Mouse (Mus musculus) megakaryocyte-erythroid progenitor cell, adult 5-6 weeks (primary cell): ENCODE measurements at regions not wholly inside any gene's neighbourhood (a gene's known extent, or its start where the extent isn't known, plus 50 kb on each side); places are given as distances from the start of the nearest gene placed in this dataset.

Source experiments
- ATAC-seq: replicated peaks from 2 replicates; pipeline ENCODE4 v1.8.0; 2016; ENCODE audit warnings: mild to moderate bottlenecking, inconsistent platforms; ENCODE audit not compliant: severe bottlenecking, poor library complexity, low FRiP score, low TSS enrichment

- ATAC-seq = no peak
Observed at GRCm38 (mm10) chr3:131795108-131796005, 230.8 kb downstream of the Papss1 start.

GRCm38 (mm10) chr3:131799774-131800173 is 235.2 kb downstream of the Papss1 start:
- ATAC-seq = no peak

- ATAC-seq = no peak
Observed at GRCm38 (mm10) chr3:131801551-131801950, 237.0 kb downstream of the Papss1 start.

DNA sequence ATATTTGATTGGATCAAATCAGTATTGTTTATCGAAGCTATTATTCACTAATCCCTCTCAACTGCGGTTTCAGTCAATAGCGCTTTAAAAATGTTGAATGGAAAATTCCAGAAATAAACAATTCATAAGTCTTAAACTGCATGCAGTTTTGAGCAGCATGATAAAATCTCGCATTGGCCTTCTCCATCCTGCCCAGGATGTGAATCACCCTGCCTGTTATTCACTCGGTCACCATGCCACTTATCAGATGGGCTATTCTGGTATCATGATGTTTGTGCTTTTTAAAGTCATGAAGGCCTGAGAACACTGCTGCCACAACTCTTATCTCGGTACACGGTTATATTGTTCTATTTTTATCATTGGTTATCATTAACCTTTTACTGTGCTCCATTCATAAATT is 238.3 kb downstream of the Papss1 start:
- ATAC-seq = no peak

DNA sequence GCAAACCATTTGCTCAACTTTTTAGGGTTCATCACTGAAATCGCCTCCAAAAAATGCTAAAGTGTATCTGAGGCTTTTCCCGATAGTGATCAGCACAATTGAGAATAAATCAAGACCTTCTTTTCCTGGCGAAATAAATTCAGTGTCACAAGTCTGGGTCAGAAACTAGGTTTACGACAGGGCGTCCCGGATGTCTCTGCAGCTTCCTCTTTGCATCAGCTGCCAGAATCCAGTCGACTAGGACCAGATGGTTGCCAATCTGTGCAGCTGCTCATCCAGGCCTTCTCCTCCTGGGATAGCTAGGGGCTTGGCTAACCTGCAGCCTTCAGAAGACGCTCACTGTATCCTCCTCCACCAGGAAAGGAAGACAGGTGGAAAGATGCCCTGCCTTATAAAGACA is 243.6 kb downstream of the Papss1 start:
- no peak for ATAC-seq

GRCm38 (mm10) chr3:131812968-131813367 is 248.4 kb downstream of the Papss1 start:
- ATAC-seq = no peak

- no peak for ATAC-seq
Observed at GRCm38 (mm10) chr3:131818806-131819205, 254.2 kb downstream of the Papss1 start.

DNA sequence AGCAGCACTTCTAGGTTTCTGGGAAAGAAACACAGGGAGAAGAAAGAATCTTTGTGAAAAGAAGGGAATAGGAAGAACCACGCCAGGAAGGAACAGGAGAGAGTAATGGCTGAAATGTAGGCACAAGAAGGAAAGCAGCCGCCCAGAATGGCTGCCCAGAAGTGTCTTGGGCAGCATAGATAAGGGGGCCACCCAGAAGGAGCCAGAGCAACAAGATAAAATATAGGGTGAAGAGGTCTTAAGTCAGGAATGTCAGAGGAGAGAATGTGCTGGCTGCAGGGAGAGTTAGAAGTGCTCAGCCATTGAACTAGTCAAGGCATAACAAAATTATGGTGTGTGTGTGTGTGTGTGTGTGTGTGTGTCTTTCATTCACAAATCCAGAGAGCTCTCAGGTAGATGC is 227.7 kb upstream of the Dkk2 start:
- ATAC-seq = no peak

- ATAC-seq = no peak
Observed at GRCm38 (mm10) chr3:131859083-131859482, 226.0 kb upstream of the Dkk2 start.

- ATAC-seq = no peak
Observed at GRCm38 (mm10) chr3:131865106-131865505, 220.0 kb upstream of the Dkk2 start.

DNA sequence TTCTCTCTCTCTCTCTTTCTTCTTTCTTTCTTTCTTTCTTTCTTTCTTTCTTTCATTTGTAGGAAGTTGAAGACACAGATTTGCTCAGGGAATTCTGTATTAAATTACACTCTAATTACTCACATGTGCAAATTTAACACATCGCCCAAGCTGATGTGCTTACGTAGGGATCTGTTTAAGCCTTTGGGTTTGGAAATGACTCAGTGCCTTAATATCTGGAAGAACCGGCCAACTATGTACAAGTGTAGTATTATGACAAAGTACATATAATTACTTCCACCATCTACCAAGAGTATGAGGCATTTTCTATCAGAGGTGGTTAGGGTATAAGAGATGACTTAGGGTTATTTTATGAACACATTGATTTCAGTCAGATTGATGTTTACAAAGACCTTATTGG is 217.8 kb upstream of the Dkk2 start:
- ATAC-seq = no peak

DNA sequence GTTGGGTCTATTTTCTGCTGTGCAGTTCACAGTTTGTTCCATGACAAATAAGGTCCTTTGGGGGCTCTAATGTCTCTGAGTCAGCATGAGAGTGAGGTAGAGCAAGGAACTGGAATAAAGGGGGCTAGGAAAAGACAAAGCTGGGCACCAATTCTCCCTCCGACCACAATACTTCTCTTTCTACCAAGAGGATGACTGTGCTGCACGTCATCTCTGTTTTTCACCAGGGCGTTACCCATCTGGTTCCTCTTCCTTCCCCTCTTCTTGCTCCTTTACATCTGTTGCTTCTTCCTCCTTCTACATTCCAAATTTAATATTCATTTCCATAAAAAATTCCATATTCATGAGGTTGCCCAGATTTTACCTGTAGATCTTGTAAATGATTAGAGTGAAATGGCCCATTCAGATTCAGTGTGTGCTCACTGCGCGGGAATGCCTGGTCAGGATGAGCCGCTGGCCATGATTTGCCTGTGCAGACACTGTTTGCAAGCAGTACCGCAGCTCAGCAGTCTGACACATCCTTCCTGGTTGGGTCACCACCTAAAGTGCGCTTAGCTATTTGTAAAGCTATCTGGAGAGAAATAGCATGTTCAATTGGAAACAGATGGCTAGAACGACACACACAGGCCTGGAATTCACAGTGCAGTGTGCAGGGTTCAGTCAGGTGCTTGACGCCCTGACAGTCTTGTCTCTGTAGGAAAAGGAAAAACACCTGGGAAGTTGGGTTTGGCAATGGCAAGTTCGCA is 216.7 kb upstream of the Dkk2 start:
- no peak for ATAC-seq

DNA sequence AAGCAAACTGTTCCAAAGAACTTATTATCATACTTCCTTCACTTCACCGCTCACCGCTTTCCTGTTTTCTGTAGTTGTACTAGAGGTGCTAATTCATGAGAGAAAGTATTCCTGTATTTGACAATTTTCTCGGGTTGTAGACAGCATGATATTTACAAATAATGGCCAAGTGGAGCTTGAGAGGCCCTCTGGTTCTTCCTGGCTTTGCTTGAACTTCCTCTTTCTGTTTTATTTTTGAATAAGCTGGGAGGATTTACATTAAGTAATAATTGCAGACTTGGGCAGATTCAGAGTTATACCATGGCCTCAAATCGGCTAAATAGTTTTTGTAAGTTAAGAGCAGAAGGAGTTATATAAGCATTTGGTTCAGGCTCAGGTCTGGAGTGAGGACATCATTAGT is 215.8 kb upstream of the Dkk2 start:
- no peak for ATAC-seq

DNA sequence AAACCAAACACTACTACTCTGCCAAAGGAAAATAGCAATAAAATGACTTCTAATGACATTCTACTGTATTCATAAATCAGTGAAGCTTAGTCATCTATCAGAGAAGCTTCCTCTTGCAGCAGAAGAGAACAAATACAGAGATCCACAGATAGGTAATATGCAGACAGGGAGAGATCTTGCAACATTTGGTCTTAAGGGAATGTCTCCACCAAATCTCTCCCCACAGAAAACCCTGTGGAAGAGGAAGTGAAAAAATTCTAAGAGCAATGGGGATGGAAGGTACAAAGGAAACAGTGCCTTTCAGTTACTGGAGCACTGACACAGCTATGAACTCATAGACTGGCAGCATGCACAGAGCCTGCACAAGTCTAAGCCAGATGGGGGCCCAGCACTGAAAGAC is 202.4 kb upstream of the Dkk2 start:
- ATAC-seq = no peak

- ATAC-seq = no peak
Observed at GRCm38 (mm10) chr3:131886470-131886869, 198.6 kb upstream of the Dkk2 start.

DNA sequence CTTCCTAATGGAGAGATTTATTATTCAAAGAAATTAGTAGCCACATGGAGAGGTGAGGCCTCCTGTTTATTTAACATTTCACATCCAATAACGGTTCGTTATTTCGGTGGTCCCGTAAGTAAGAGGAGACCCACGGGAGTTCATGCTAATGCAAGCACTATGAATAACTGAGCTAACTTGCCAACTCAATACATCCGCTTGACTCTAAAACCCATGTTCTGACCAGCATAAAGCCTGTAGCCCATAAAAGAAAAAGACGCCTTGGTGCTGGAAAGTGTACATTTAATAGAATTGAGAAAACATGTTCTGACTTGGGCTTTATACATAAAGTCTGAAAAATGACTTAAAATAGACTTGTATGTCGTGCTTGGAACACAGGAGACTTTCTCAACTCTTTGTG is 198.1 kb upstream of the Dkk2 start:
- no peak for ATAC-seq

- no peak for ATAC-seq
Observed at GRCm38 (mm10) chr3:131887670-131888069, 197.4 kb upstream of the Dkk2 start.

DNA sequence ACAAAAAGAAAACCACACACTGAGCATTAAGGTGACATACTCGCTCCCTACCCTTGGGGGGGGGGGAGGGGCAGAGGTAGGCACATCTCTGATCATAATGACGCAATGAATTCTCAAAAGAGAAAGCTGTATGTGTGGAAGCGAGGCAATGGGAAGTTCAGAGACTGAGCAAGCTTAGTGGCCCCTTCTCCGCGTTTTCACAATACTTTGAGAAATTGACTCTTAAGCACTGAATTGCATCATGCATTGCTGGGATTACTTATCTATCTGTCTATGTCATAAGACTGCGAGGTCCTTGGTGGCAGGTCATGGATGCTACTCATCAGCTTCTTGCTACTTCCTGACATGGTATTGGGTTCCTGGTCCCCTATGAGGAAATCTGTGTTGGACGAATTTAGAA is 193.2 kb upstream of the Dkk2 start:
- ATAC-seq = no peak

DNA sequence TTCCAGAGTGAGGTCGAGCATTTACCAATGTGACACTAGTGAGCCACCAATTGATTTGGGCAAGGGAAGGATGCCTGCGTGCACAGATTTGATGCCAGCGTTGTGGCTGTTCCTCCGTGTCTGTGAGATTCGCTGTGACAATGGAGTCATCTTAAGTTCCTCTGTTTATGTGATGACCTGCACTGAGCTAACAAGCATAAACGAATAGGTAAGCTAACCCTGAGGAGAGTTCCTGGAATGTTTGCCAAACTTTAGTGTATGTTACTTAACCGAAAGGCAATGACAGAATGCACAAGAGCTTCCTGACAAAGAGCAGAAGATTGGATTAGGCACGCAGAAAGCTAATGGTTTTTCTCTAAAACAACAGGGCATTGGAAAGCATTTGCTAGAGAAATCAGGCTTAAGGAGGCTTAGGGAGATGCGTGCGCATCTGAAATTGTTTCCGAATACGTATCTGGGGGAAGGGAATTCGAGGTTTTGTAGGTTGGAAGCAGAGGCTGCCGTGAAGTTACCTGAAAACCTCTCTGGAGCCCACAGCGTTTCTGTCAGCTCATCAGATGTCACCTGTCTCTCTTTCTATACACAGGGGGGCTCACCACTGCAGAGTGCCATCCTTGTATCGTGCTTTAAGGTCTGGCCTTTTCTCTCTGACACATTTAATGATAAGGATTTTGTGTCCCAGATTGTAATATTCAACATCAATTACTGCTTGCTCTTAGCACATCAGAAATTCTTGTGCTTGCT is 191.9 kb upstream of the Dkk2 start:
- ATAC-seq = no peak

- no peak for ATAC-seq
Observed at GRCm38 (mm10) chr3:131895057-131895456, 190.0 kb upstream of the Dkk2 start.
